Mouse (Mus musculus) lung, postnatal 0 days (tissue): ENCODE measurements at regions not wholly inside any gene's neighbourhood (a gene's known extent, or its start where the extent isn't known, plus 50 kb on each side); places are given as distances from the start of the nearest gene placed in this dataset.

Experiments
- ATAC-seq: fragments of 200-750 bp; cut with Nextera tagmentation; 2 replicates; pipeline ENCODE4 v1.8.0; 2017; ENCODE audit warnings: moderate library complexity
- DNase-seq: peaks from one replicate; pipeline ENCODE4 v3.0.0-alpha.2; 2016; ENCODE audit warnings: low spot score
- H3K27ac ChIP-seq: fragments of 300-500 bp; sonication (generic); 2 replicates; pipeline ENCODE4 v1.5.1; 2014; ENCODE audit warnings: antibody characterized with exemption, mild to moderate bottlenecking, low read length, mixed read lengths
- H3K27me3 ChIP-seq: fragments of 300-500 bp; sonication (generic); replicated peaks from 2 replicates; pipeline ENCODE4 v1.6.1; 2014; ENCODE audit warnings: low read length, mixed read lengths; ENCODE audit not compliant: insufficient read depth
- H3K36me3 ChIP-seq: fragments of 300-500 bp; sonication (generic); 2 replicates; pipeline ENCODE4 v1.6.1; 2014; ENCODE audit warnings: low read length, mixed read lengths; ENCODE audit not compliant: insufficient read depth
- H3K4me1 ChIP-seq: fragments of 300-500 bp; sonication (generic); 2 replicates; pipeline ENCODE4 v1.6.1; 2014; ENCODE audit warnings: antibody characterized with exemption, low read depth, low read length, mixed read lengths; ENCODE audit not compliant: insufficient read depth
- H3K4me2 ChIP-seq: fragments of 300-500 bp; sonication (generic); replicated peaks from 2 replicates; pipeline ENCODE4 v1.6.1; 2014; ENCODE audit warnings: low read depth, mild to moderate bottlenecking, low read length, moderate library complexity, mixed read lengths
- H3K4me3 ChIP-seq: fragments of 300-500 bp; sonication (generic); 2 replicates; pipeline ENCODE4 v1.5.1; 2014; ENCODE audit warnings: low read depth, low read length
- H3K9ac ChIP-seq: fragments of 300-500 bp; sonication (generic); replicated peaks from 2 replicates; pipeline ENCODE4 v1.6.1; 2014; ENCODE audit warnings: low read depth, mild to moderate bottlenecking
- H3K9me3 ChIP-seq: fragments of 300-500 bp; sonication (generic); 2 replicates; pipeline ENCODE4 v1.6.1; 2016; ENCODE audit warnings: low read length, mixed read lengths
- CTCF ChIP-seq: IDR thresholded peaks from 2 replicates; pipeline ENCODE4 v1.5.1; 2016; ENCODE audit warnings: antibody characterized with exemption, mild to moderate bottlenecking
- EP300 ChIP-seq: IDR thresholded peaks from 2 replicates; pipeline ENCODE4 v1.6.1; 2016; ENCODE audit warnings: antibody characterized with exemption, mild to moderate bottlenecking, control low read depth
- WGBS: fragments of 180-500 bp; shearing (Covaris S2); extraction: QIAGEN DNeasy Blood & Tissue Kit; methylation state at CpG from one replicate; pipeline ENCODE4 v1.1.7; 2014; 5-methylcytosine and 5-hydroxymethylcytosine counted together

DNA sequence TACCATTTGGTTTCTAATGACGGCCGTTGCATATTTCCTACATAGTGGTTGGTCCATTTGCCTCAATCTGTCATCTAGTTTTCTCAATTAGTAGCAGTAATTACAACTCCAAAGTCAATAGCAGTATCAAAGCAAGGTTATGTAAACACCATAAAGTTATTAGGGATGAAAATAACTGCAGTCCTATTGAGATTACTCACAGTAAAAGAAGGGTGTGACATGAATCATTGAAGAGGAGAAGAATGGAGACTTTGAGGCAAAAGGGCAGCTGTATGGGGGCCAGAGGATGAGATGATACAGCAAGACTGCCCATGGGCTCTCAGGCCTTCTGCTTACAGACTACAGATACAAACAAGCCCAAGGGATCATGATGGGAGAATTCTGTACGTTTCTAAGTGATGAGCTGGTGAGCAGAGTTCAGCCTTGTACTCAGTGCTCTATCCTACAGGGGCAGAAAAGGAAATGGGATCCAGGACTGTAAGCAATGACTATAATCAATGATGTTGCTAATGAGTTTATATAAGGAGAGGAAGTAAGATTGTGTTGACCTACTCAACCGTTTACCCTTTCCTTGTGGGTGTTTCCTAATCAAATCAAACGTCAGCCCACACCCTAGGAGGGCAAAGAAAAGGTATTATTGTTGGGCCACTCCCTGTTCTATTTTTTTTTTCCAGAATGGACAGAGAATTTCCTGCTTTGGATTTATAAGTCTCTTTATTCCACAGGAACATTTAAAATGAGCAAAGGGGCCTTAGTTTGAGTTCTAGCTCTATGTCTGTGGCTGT, 213.0 kb downstream of the Gm5447 start:
- no peak overlapping the region for H3K4me2 ChIP-seq
- H3K36me3 ChIP-seq, result no peaks in the 10 kb centered on the region
- DNase-seq, result no peak
- no peak overlapping the region for H3K9ac ChIP-seq
- H3K27me3 ChIP-seq, result no peaks in the 10 kb centered on the region
- no peak for ATAC-seq
- H3K9me3 ChIP-seq, result no peaks in the 10 kb centered on the region
- TF ChIP-seq EP300 (no peak), CTCF (no peak)
- no peak overlapping the region for H3K27ac ChIP-seq
- 49% methylated on average over 5 of the region's 5 CpGs for WGBS
- no peak overlapping the region for H3K4me3 ChIP-seq
- H3K4me1 ChIP-seq, result no peaks in the 10 kb centered on the region

DNA sequence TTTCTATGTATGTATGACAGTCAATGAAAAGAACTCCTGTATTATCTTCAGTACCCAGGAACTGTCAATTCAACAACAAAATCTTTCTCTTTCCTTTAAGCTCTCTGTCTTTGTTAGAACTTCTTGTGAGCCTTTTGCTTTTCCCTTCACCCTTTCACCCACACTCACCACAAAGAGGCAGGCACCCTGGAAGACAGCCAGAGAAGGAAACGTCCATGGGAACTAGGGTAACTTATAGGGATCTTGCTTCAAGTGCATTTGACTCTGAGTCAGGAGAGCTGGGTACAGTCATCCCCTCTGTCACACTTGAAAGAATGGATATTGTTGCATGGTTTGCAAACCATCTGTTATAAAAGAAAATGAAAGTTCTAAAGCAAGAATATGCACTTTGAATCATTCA, 215.1 kb downstream of the Gm5447 start:
- Histone ChIP-seq H3K27ac (no peak overlapping the region), H3K4me1 (no peaks in the 10 kb centered on the region), H3K9ac (no peak overlapping the region), H3K36me3 (no peaks in the 10 kb centered on the region), H3K4me2 (no peak overlapping the region), H3K27me3 (no peaks in the 10 kb centered on the region), H3K9me3 (no peaks in the 10 kb centered on the region), H3K4me3 (no peak overlapping the region)
- 8% methylated on average over 1 of the region's 1 CpGs for WGBS
- no peak for TF ChIP-seq CTCF
- no peak for TF ChIP-seq EP300
- ATAC-seq (no peak), DNase-seq (no peak)

DNA sequence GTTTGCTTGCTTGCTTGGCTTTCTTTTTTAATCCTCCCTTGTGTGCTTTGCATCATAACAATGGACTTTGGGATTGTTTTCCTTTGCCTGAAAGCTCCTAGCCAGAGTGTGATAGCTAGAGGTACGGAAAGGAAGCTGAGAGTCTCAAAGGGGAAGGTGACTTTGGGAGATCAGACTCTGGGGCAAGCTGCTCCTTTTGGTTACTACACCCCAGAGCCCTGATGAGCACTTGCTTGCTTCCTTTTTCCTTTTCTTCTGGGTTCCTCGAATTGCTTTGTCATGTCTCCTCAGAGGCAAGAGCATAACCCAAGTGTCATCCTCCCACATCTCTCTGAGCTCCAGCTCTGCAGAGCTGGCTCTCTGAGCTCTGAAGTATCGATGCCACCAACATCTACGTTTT, 216.0 kb downstream of the Gm5447 start:
- DNase-seq, result no peak
- no peaks in the 10 kb centered on the region for H3K4me1 ChIP-seq
- H3K36me3 ChIP-seq, result no peaks in the 10 kb centered on the region
- no peaks in the 10 kb centered on the region for H3K27me3 ChIP-seq
- no peak overlapping the region for H3K9ac ChIP-seq
- H3K27ac ChIP-seq, result no peak overlapping the region
- no peak for ATAC-seq
- no peak overlapping the region for H3K4me2 ChIP-seq
- TF ChIP-seq EP300 (no peak), CTCF (no peak)
- H3K4me3 ChIP-seq, result no peak overlapping the region
- WGBS, result 75% methylated on average over 4 of the region's 4 CpGs
- no peaks in the 10 kb centered on the region for H3K9me3 ChIP-seq

DNA sequence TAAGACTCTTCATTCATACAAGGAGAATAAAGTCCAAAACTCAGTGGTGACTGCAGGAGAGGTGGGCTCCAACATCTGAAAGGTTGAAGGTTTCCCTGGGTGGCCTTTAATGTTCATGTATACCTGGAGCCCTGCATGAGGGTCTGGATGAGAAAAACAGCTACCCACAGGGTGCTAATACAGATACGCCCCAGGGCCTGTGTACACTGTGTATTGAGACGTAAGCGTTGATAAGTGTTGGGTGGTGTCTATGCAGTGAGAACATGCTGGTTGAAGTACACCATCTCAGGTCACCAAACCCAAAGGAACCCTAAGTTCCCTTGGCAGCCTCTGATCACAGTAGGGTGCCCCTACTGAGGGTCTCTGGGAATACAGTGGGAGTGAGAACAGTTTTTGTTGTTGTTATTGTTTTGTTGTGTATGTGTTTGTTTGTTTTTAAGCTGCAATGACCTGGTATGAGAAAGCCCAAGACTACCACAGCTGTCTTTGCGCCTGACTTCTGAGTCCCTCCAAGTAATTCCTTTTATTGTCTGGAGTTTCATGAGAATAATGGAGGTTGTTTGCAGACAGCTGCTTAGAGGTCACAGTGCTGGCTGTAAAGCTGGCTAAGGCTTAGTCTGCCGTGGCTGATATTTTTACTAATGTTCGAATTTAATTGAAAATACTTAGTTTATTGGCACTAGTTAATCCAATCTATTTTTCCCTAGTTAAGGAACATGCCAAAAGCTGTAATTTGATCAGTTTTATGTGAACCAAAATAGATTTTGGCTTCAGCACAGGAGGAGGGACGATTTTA, 217.5 kb downstream of the Gm5447 start:
- Histone ChIP-seq H3K27me3 (no peaks in the 10 kb centered on the region), H3K9me3 (no peaks in the 10 kb centered on the region), H3K4me1 (no peaks in the 10 kb centered on the region), H3K36me3 (no peaks in the 10 kb centered on the region), H3K4me3 (no peak overlapping the region), H3K4me2 (no peak overlapping the region), H3K27ac (no peak overlapping the region), H3K9ac (no peak overlapping the region)
- DNase-seq, result no peak
- WGBS, result 74% methylated on average over 7 of the region's 7 CpGs
- no peak for ATAC-seq
- TF ChIP-seq EP300, result no peak
- no peak for TF ChIP-seq CTCF

DNA sequence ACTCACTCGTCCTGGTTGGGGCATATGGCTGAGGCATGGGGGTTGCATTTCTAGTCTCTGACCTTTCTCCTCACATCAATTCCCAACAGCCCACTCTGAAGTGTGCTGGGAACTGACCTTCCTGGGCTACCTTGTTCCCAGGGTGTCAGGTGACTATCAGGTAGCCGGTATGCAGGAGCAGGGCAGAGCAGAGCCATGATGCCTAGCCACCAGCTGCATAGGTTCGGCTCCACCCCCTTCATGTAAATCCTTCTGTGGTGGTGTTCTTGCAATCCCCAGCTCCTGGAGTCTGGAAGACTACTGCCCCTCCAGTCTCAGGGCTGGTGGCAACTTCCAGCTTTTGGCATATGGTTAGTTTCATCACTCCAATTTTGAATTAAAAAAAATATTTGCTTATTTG, 221.0 kb downstream of the Gm5447 start:
- Histone ChIP-seq H3K36me3 (no peaks in the 10 kb centered on the region), H3K27ac (no peak overlapping the region), H3K4me3 (no peak overlapping the region), H3K4me1 (no peaks in the 10 kb centered on the region), H3K27me3 (no peaks in the 10 kb centered on the region), H3K4me2 (no peak overlapping the region), H3K9me3 (no peaks in the 10 kb centered on the region), H3K9ac (no peak overlapping the region)
- ATAC-seq, result no peak
- no peak for DNase-seq
- WGBS, result 56% methylated on average over 3 of the region's 3 CpGs
- TF ChIP-seq EP300 (no peak), CTCF (no peak)

DNA sequence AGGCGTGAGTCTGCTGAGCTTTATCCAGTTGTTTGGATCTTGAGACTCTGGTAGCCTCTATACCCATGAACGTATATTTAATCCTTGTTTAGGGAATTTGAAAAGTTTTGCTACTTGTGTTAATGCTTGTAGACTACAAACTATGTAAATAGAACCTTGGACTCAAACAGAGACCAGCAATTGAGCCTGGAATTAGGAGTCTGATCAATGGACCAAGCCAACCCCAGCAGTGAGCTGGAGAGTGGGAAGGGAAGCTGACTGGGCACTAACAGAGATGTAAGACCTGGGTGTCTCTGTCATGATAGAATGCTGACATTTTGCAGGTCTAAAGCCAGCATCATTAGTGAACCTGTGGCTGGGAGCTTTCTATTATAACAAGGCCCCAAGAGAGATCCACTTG, 222.5 kb downstream of the Gm5447 start:
- 76% methylated on average over 2 of the region's 2 CpGs for WGBS

More for the DNA sequence above, 222.5 kb downstream of the Gm5447 start:
- no peaks in the 10 kb centered on the region for H3K36me3 ChIP-seq
- no peak overlapping the region for H3K4me2 ChIP-seq
- H3K9me3 ChIP-seq, result no peaks in the 10 kb centered on the region
- no peak for ATAC-seq
- H3K4me1 ChIP-seq, result no peaks in the 10 kb centered on the region
- TF ChIP-seq CTCF (no peak), EP300 (no peak)
- no peak for DNase-seq
- H3K27ac ChIP-seq, result no peak overlapping the region
- no peak overlapping the region for H3K9ac ChIP-seq
- H3K27me3 ChIP-seq, result no peaks in the 10 kb centered on the region
- no peak overlapping the region for H3K4me3 ChIP-seq
